Mouse (Mus musculus): ENCODE measurements around the gene Dgke. TPM values are rescaled to one million over a fixed set of nuclear protein-coding genes. Genes with fewer than 3 reads are reported as not detected.
"Not testable (repeated sequence)": the region's sequence is repeated elsewhere in the genome, so short reads cannot be mapped to it uniquely, and the experiment has no call there.

Dgke gene
- polyA plus RNA-seq, 1 experiment: 3.4 TPM

- no peak overlapping the region for H3K27ac ChIP-seq (ENCODE audit: insufficient read depth, low read depth, low read length)
- TF ChIP-seq POLR2A (IDR thresholded peaks at IDR 0.05; ENCODE audit: borderline replicate concordance, low read depth, low read length) (no peak), CTCF (IDR thresholded peaks at IDR 0.05; ENCODE audit: low read depth, low read length) (no peak)
Measured at GRCm38 (mm10) chr11:89095306-89095705, 28.7 kb upstream of the Dgke start.

DNA sequence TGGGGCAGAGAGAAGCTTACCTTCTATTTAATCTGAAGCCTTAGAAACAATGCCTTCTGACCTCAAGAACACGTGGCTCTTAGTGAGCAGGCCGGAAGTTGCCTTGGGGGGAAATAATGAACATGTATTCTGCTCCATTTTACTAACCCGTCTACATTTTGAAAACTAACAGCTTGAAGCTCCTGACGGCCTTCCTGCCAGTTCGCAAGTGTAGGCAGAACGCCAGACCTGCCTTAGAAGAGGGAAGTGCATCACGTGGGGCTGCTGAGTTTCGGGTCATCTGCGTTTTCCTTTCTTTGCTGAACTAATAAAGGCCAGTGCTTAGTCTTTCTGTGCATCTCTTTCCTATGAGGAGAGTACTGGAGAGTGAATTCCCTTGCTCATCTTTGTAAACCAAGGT is 26.1 kb upstream of the Dgke start:
- peak overlapping the region; percentile 82 for H3K27ac ChIP-seq (ENCODE audit: insufficient read depth, low read depth, low read length)
- peak overlapping the region; percentile 36 for H3K4me3 ChIP-seq (ENCODE audit: insufficient read depth, low read length)
- TF ChIP-seq CTCF (IDR thresholded peaks at IDR 0.05; ENCODE audit: low read depth, low read length) (no peak), POLR2A (IDR thresholded peaks at IDR 0.05; ENCODE audit: borderline replicate concordance, low read depth, low read length) (no peak)
- peaks cover 25% of the 10 kb centered on the region for H3K4me1 ChIP-seq (ENCODE audit: control insufficient read depth, insufficient read depth, low read length)

More at GRCm38 (mm10) chr11:89095306-89095705, 28.7 kb upstream of the Dgke start:
- Histone ChIP-seq H3K4me3 (ENCODE audit: insufficient read depth, low read length) (no peak overlapping the region), H3K4me1 (ENCODE audit: control insufficient read depth, insufficient read depth, low read length) (peaks cover 23% of the 10 kb centered on the region)

DNA sequence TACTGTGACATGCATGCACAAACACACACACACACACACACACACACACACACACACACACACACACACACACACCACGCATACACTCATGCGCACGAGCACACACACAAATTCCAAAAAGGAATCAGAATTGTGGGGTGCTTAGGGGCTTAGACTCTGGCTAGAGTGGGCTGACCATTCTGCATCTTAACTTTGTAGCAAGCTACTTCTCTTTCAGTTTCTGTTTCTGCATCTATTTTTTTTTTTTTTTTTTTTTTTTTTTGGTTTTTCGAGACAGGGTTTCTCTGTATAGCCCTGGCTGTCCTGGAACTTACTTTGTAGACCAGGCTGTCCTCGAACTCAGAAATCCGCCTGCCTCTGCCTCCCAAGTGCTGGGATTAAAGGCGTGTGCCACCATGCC is 23.7 kb upstream of the Dgke start:
- not testable (repeated sequence) for H3K27ac ChIP-seq (ENCODE audit: insufficient read depth, low read depth, low read length); H3K4me3 ChIP-seq (ENCODE audit: insufficient read depth, low read length)
- H3K4me1 ChIP-seq (ENCODE audit: control insufficient read depth, insufficient read depth, low read length): peaks cover 25% of the 10 kb centered on the region

- Histone ChIP-seq H3K4me3 (ENCODE audit: insufficient read depth, low read length) (no peak overlapping the region), H3K27ac (ENCODE audit: insufficient read depth, low read depth, low read length) (no peak overlapping the region), H3K4me1 (ENCODE audit: control insufficient read depth, insufficient read depth, low read length) (peaks cover 23% of the 10 kb centered on the region)
- TF ChIP-seq CTCF (IDR thresholded peaks at IDR 0.05; ENCODE audit: low read depth, low read length): peak; percentile 12; the same call in 1 of the 2 replicates
- TF ChIP-seq POLR2A (IDR thresholded peaks at IDR 0.05; ENCODE audit: borderline replicate concordance, low read depth, low read length): no peak
Measured at GRCm38 (mm10) chr11:89088754-89089153, 22.1 kb upstream of the Dgke start.

DNA sequence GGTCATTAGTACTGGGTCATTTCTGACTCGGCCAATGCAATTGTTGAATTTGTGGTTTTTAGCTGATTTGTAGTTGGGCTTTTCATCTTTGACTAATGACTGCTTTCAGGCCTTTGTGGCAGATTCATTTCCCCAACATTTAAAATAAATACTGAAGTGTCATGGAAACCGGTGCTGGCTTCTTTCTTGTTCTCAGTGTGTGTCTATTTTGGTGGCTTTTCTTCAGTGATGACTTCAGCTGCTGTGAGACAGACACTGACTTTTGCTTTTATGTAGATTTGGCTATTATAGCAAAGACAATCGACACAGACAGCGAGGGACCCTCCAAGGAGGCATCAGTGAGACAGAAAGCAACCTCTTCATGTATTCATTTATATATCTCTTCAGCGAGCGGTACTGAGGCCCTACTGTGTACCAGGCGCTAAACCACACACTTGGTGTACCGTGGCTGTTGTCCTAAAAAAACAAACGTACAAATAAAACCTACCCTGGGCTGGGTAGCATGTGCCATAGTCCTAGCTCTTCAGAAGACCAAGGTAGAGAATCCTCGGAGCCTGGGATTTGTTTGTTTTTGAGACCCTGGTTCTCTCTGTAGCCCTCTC is 19.7 kb upstream of the Dgke start:
- TF ChIP-seq CTCF (IDR thresholded peaks at IDR 0.05; ENCODE audit: low read depth, low read length): no peak
- TF ChIP-seq POLR2A (IDR thresholded peaks at IDR 0.05; ENCODE audit: borderline replicate concordance, low read depth, low read length): no peak
- Histone ChIP-seq H3K4me1 (ENCODE audit: control insufficient read depth, insufficient read depth, low read length) (peaks cover 9% of the 10 kb centered on the region), H3K4me3 (ENCODE audit: insufficient read depth, low read length) (no peak overlapping the region), H3K27ac (ENCODE audit: insufficient read depth, low read depth, low read length) (no peak overlapping the region)

DNA sequence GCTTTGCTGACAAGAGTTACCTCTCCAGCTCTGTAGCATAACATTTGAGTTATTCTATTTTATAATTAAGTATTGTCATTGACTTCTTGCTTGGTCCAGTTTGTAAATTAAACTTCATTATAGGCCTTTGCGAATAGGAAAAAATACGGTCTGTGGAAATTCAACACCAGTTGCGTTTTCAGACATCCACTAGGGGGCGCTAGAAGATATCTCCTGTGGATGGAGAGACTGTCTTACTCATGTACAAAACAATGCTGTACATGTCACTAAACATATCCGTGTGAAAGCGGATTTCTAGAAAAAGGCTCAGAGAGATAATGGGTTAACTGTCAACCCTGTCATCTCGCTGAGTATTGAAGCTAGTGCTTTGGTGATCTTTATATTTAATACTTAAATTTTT is 18.0 kb upstream of the Dgke start:
- Histone ChIP-seq H3K27ac (ENCODE audit: insufficient read depth, low read depth, low read length) (no peak overlapping the region), H3K4me1 (ENCODE audit: control insufficient read depth, insufficient read depth, low read length) (peaks cover 5% of the 10 kb centered on the region), H3K4me3 (ENCODE audit: insufficient read depth, low read length) (no peak overlapping the region)
- TF ChIP-seq POLR2A (IDR thresholded peaks at IDR 0.05; ENCODE audit: borderline replicate concordance, low read depth, low read length) (no peak), CTCF (IDR thresholded peaks at IDR 0.05; ENCODE audit: low read depth, low read length) (no peak)

GRCm38 (mm10) chr11:89082691-89083090 is 16.0 kb upstream of the Dgke start:
- H3K4me3 ChIP-seq (ENCODE audit: insufficient read depth, low read length); H3K27ac ChIP-seq (ENCODE audit: insufficient read depth, low read depth, low read length); H3K4me1 ChIP-seq (ENCODE audit: control insufficient read depth, insufficient read depth, low read length): not testable (repeated sequence)

GRCm38 (mm10) chr11:89081906-89082305 is 15.3 kb upstream of the Dgke start:
- not testable (repeated sequence) for H3K4me1 ChIP-seq (ENCODE audit: control insufficient read depth, insufficient read depth, low read length); H3K4me3 ChIP-seq (ENCODE audit: insufficient read depth, low read length); H3K27ac ChIP-seq (ENCODE audit: insufficient read depth, low read depth, low read length)

- no peak overlapping the region for H3K27ac ChIP-seq (ENCODE audit: insufficient read depth, low read depth, low read length)
- no peak overlapping the region for H3K4me3 ChIP-seq (ENCODE audit: insufficient read depth, low read length)
- no peak for TF ChIP-seq POLR2A (IDR thresholded peaks at IDR 0.05; ENCODE audit: borderline replicate concordance, low read depth, low read length)
- peaks cover 13% of the 10 kb centered on the region for H3K4me1 ChIP-seq (ENCODE audit: control insufficient read depth, insufficient read depth, low read length)
Measured at GRCm38 (mm10) chr11:89078996-89079680, 12.5 kb upstream of the Dgke start.

DNA sequence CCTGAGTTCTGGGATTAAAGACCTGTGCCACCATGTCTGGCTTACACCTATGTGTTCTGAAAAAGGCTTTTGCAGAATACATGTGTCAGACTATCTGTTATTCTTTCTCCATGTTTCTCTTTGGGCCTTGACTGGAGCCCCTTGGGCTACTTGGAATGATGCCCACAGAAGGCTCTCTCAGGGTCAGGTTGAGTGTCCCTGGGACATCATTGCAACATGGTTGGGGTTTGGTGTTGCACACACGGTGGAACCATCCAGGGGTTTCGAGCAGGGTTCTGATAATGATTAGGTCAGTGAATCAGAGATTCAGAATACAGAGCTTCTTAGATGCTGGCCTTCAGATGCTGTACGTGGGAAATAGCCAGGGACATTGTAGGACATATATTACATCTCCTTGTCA is 11.7 kb upstream of the Dgke start:
- no peak overlapping the region for H3K27ac ChIP-seq (ENCODE audit: insufficient read depth, low read depth, low read length)
- H3K4me1 ChIP-seq (ENCODE audit: control insufficient read depth, insufficient read depth, low read length): peaks cover 13% of the 10 kb centered on the region

GRCm38 (mm10) chr11:89077601-89078000 is 11.0 kb upstream of the Dgke start:
- H3K4me3 ChIP-seq (ENCODE audit: insufficient read depth, low read length): no peak overlapping the region
- H3K27ac ChIP-seq (ENCODE audit: insufficient read depth, low read depth, low read length): no peak overlapping the region
- TF ChIP-seq CTCF (IDR thresholded peaks at IDR 0.05; ENCODE audit: low read depth, low read length): no peak
- TF ChIP-seq POLR2A (IDR thresholded peaks at IDR 0.05; ENCODE audit: borderline replicate concordance, low read depth, low read length): no peak
- peaks cover 13% of the 10 kb centered on the region for H3K4me1 ChIP-seq (ENCODE audit: control insufficient read depth, insufficient read depth, low read length)

More for the DNA sequence above, 11.7 kb upstream of the Dgke start:
- no peak overlapping the region for H3K4me3 ChIP-seq (ENCODE audit: insufficient read depth, low read length)
- TF ChIP-seq POLR2A (IDR thresholded peaks at IDR 0.05; ENCODE audit: borderline replicate concordance, low read depth, low read length) (no peak), CTCF (IDR thresholded peaks at IDR 0.05; ENCODE audit: low read depth, low read length) (no peak)

Measured in bone marrow macrophage, adult 2 months (primary cell).